7 mouse cellular contexts compared by ENCODE assay signal in the genomic region with DNA sequence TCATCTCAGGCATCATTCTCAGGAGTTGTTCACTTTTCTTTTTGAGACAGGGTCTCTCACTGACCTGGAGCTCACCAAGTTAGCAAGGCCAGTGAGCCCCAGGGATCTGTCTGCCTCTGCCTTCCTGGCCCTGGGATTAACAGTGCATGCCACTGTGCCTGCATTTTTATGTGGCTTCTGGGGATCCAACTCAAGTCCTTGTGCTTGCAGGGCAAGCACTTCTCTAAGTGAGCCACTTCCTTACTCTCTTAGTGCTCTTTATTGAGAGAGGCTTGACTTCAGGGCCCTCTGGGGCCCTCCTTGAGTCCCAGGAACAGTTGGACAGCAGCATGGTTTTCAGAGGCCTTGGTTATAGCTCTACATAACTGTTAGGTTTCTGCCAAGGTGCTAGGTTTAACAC.
"Had no signal": no experiment of that assay in that cellular context is flagged by ENCODE, and none has a peak within 500 bp of the region (broad histone marks: within the 10 kb centered on the region; RNA-seq: fewer than 3 reads in every experiment).

No protein-coding gene starts in this region.

- H3K9ac ChIP-seq: kidney, embryonic 15.5 days; limb, embryonic 15.5 days; liver, embryonic 13.5 days; midbrain, embryonic 13.5 days had no signal

- H3K4me3 ChIP-seq: kidney, embryonic 15.5 days; left cerebral cortex, adult 2 months; limb, embryonic 15.5 days; liver, embryonic 13.5 days; midbrain, embryonic 13.5 days had no signal

- DNase-seq: liver, embryonic 13.5 days had no signal

- H3K4me2 ChIP-seq: kidney, embryonic 15.5 days; limb, embryonic 15.5 days; liver, embryonic 13.5 days; midbrain, embryonic 13.5 days had no signal

- H3K4me1 ChIP-seq: kidney, embryonic 15.5 days; limb, embryonic 15.5 days; liver, embryonic 13.5 days; midbrain, embryonic 13.5 days had no signal

- H3K27me3 ChIP-seq: kidney, embryonic 15.5 days; limb, embryonic 15.5 days; liver, embryonic 13.5 days; midbrain, embryonic 13.5 days had no signal

- H3K36me3 ChIP-seq: kidney, embryonic 15.5 days; limb, embryonic 15.5 days; liver, embryonic 13.5 days; midbrain, embryonic 13.5 days had no signal

- H3K9me3 ChIP-seq: kidney, embryonic 15.5 days; limb, embryonic 15.5 days; liver, embryonic 13.5 days; midbrain, embryonic 13.5 days had no signal

- ATAC-seq: intestine, embryonic 16.5 days; midbrain, embryonic 13.5 days had no signal

- H3K27ac ChIP-seq: kidney, embryonic 15.5 days; left cerebral cortex, adult 2 months; limb, embryonic 15.5 days; liver, embryonic 13.5 days; midbrain, embryonic 13.5 days; stomach, postnatal 0 days had no signal
